Mouse (Mus musculus) inflammation-experienced regulatory T-cells, adult 6 months (primary cell): ENCODE data around the gene Prg4. TPM values are rescaled to one million over a fixed set of nuclear protein-coding genes. Genes with fewer than 3 reads are reported as not detected.

Experiments used
- ATAC-seq: one replicate; pipeline ENCODE4 v1.8.0; 2017
- polyA plus RNA-seq, 3 experiments: library from polyadenylated mRNA; unstranded; fragments of 100-300 nt; shearing (Covaris generic); gene quantifications; one replicate each; pipeline ENCODE4 v1.2.1; 2017

Gene Prg4
- polyA plus RNA-seq, result 10 to 100 TPM in 2 of 3 experiments, 1 to 10 TPM in 1; 2.7 to 21.0 (median 16.6) TPM

DNA sequence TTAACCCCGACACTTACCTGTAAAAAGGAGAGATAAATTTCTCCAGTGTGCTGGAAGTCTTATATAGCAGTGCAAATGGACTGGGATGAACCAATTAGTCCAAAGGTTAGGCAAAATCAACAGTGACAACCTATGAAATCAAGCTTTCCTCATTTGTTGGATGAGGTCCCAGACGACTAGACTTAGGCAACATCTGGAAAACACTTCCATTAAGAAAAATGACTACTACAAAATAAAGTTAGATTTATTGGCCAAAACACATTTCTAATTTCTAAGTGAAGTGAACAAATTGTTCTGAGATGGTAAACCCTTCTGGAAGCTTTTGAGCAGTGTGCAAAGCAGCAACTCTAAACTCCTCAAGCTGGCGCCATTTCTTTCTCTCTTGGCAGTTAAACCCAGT is at the start of gene Prg4:
Gene Prg4, minus strand, starts transcription at position 34 of the 400 bp plus-strand sequence.
- ATAC-seq, result no peak

DNA sequence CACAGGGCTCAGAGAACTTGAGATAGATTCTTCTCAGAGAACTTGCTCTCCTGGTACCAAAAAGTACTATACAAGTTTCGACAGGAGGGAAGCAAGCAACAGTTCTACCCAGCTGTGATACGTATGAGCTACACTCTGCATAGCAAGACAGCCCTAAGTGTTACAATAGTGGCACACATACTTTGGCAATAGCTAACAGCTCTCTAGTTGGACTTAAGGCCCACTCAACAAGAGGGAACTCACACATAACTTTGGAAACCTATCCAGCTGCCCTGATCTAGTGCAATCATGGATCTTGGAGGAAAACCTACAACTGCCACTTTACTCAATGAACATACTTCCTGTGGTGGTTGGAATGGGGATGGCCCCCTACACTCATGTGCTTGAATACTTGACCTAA is 47.1 kb upstream of the Prg4 start:
- no peak for ATAC-seq

- ATAC-seq, result no peak
These were observed 39.8 kb upstream of the Prg4 start for GRCm38 (mm10) chr1:150505794-150506193.

DNA sequence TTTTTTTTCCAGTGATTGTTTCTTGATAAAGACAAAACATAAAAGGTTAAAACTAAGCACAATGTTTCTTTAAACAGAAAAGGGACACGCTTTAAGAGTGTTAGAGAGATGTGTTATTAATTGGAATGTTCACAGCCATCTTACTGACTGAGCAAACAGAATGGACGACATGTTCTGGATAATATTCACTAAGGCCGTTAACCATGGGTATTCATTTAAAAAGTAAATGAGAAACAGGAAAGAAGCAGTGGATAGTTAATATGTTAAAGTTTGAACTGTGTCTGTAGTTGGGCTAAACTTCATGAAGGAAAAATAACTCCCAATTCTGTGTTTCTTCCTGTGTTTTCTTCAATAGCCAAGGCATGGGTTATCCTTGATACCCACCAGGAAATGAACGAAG is 37.4 kb upstream of the Prg4 start:
- no peak for ATAC-seq

DNA sequence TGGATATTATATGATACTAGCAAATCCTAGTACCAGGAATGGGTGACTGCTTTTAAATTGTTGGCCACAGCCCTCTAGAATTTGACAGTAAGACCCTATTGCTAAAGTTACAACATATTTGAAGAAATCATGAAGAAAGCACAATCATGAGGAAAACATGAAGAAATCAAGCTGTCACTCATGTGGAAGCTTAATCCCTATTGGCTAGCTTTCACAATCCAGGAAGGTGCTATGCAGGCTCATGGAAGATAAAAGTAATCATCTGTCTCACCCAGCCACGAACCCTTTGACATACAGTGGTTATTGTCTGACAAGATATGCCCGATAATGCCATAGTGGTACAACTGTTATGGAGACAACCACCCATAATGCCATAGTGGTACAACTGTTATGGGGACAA is 32.2 kb upstream of the Prg4 start:
- no peak for ATAC-seq

DNA sequence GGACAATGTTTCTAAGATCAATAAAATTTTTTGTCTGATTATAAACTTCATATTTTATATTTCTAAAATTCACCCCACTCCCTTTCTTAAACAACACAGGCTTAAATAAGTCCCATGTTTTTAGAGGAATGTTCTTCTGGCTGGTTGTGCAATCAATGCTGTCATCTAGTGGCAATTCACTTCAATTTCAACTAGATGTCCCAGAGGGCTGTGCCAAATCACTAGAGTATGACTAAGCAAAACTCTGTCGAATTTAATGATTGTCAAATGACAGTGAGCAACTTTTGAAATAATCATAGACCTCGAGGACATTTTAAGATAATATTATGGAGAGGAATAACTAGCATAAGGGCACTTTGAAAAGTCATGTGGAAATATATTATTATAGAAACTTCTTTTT is 31.7 kb upstream of the Prg4 start:
- ATAC-seq, result no peak

GRCm38 (mm10) chr1:150496626-150497302 is 30.8 kb upstream of the Prg4 start:
- peak; percentile 82 for ATAC-seq

DNA sequence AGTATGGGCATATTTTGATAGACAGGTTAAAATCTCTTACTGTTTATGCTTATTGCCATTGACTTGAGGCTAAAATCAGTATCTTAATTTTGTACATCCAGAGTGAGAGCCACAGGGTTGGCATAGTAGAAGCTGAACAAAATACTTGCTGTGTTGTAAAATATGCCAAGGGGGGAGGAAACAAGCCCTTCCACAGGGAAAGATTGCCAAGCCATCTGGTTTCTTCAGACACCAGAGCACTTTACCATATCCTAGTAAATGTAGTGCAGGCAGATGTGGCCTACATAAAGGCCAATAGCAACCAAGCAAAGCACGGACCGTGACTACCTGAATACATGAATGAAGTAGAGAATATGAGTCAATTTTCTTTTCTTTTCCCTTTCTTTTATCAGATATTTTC is 23.2 kb upstream of the Prg4 start:
- ATAC-seq, result no peak

DNA sequence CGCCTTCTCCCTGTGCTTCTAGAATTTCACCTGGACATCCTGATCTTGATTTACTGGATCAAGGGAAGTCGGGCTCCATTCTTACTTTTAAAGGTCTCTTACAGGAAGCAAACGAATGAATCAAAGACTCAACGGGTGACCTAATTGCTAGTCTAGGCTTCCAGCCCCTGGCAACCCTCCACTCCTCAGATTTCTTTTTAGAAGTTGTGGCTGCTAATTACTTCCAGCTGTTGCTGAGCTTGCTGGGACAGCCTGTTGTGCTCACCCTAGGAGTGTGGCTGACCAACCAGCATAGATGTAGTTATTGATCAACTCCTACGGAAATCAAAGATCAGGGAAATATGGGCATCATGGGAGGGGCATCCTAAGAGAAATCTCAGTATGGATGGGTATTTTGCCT is 14.7 kb upstream of the Prg4 start:
- ATAC-seq, result no peak

DNA sequence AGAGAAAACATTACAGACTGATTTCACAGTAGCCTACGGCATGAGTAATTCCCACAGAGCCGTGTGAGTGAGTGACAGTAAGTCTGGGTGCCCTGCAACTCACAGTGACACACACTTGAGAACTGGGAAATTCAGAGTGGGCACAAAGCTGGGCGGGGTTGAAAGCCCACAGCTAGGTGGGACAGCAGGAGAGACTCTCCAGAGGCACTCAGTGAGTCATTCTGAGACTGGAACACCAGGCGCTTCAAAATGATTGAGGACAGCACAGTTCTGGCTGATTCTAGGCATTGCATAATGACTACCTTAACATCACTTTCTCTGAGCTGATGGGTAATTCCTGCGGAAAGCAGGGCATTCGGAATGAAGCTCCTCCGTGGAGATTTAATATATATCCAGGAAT is 6.6 kb upstream of the Prg4 start:
- ATAC-seq, result no peak

DNA sequence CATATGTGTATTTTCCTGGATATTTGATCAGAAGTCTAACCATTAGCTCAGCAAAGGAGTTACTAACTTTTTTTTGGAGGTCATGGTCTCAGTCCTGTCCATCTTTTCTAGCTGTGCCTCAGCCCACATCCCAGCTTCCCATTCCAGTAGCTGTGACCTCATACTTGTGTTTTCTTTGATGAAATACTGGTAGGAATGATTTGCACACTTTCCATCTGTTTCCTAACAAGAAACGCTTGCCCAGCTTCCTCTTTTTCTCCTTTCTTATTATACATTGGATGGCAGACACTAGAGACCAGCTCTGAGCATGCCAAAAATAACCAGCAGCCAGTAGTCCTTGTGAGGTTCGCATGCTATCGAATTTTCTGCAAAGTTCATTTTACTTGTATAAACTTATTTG is 4.0 kb upstream of the Prg4 start:
- no peak for ATAC-seq

DNA sequence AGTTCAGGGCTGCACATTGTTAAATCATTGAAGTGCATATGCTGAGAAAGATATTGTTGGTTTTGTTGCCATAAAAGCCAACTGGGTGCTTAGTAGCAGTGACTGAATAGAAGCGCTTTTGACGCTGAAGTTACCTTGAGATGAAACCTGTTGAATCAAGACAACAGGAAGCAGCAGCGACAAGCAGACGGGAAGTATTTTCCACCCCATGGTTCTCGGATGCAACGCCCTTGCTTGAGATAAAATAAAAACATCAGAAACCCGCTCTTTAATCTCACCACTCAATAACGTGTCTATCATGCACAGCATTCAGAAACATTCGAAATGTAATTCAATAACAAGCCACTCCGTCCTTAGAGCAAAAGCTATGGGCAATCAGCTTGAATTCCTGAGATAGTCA is 601 bp downstream of the Prg4 start:
- peak; percentile 78 for ATAC-seq

DNA sequence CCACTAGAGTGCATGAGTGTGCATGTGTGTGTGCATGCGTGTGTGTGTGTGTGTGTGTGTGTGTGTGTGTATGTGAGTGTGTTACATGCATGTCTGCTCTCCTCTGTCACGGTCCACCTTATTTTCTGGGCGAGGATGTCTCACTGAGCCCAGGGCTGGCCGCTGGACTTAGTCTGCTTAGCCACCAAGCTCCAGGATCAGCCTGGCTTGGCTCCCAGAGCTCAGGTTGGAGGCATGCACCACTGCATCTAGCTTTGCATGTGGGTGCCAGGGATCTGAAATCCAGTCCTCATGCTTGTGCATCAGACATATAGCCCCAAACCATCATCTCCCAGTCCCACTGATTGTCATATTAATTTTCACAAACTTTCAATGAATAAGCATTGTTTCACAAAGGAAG is 2.3 kb downstream of the Prg4 start:
- ATAC-seq, result no peak

DNA sequence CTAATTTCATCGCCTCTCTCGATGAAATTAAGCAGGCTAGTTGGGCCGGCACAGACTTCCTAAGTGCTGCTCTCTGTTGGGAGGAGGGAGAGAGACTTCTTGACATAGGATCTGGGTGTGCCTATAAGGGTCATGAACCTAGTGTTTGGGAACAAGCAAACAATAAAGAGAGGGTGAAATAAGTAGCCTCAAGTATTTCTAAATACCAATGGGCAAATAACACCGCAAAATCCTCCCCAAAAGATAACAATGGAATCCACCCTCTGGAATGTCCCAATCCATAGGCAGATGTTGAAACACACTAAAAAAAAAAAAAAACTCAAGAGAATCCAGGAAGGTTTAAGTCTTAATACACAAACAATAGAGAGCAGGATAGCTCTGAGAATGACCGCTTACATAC is 2.9 kb downstream of the Prg4 start:
- no peak for ATAC-seq

- no peak for ATAC-seq
These were observed 5.4 kb downstream of the Prg4 start for GRCm38 (mm10) chr1:150460595-150460994.

- ATAC-seq, result peak; percentile 35
These were observed 6.4 kb downstream of the Prg4 start for GRCm38 (mm10) chr1:150459599-150459998.

GRCm38 (mm10) chr1:150458977-150459376 is 7.0 kb downstream of the Prg4 start:
- ATAC-seq, result no peak

DNA sequence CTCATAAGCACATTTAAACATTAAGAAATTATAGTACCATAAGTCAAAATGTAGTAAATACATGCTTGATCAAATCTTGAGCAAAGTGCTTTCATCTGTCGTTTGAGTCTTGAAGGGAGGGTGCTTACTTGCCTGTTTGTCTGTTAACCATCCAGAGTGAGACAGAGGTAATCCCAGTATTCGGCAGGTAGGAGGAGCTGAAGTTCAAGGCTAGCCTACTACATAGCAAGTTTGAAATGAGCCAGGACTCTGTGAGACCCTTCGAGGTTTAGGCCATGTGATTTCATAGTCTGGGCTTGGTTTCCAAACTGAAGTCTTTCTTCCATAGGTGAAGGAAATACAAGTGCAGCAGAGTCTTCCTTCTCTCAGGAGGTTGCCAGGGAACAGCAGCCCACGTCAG is 24.2 kb downstream of the Prg4 start:
- ATAC-seq, result no peak

DNA sequence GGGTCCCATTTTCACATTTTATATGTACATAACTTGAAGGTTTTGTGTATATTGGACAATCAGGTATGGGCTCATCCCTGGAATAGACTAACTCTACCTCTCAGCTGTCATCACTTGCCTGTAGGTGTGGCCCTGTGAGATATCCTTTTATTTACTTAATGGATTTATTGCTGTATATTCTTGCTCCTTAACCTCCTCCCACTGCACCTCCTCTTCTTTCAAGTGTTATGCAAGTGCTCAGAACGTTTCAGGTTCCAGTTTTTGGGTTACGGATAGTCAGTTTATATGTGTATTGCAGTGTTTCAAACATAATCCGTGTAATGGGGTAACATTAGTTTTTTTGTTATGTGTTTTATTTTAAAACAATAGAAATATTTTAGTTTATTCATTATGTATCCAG is 27.3 kb downstream of the Prg4 start:
- ATAC-seq, result no peak

GRCm38 (mm10) chr1:150426216-150426615 is 39.7 kb downstream of the Prg4 start:
- ATAC-seq, result no peak

DNA sequence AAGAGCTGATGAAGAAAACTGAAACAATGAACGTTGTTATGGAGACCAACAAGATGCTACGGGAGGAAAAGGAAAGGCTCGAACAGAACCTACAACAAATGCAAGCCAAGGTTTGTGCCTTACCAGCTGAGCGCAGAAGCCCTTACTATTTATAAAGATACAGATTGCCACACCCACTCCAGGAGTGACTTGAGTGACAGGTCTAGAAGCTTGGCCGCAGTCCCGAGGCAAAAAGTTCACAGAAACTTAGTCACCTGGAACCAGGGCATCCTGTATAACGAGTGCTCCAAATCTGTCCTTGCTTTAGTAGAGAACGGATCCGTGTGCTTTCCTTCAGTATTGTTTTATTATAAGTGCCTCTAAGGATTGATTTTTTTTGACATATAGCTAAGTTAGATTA is 40.3 kb downstream of the Prg4 start:
- no peak for ATAC-seq

GRCm38 (mm10) chr1:150418426-150418825 is 47.5 kb downstream of the Prg4 start:
- no peak for ATAC-seq

DNA sequence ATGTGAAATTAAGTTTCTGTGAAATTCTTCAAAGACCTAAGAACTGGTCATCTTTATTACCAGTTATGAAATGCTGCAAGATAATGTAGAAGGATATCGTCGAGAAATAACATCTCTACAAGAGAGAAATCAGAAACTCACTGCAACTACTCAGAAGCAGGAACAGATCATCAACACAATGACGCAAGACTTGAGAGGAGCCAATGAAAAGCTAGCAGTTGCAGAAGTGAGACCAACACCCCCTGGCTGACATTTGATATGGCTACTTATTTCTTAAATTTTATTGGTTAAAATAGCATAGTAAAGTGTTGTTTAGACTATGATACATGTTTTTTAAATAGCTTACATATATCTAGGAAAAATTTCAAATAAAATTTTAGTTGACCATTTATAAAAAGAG is 50.0 kb downstream of the Prg4 start:
- no peak for ATAC-seq

GRCm38 (mm10) chr1:150409996-150410395 is 56.0 kb downstream of the Prg4 start:
- ATAC-seq, result no peak

DNA sequence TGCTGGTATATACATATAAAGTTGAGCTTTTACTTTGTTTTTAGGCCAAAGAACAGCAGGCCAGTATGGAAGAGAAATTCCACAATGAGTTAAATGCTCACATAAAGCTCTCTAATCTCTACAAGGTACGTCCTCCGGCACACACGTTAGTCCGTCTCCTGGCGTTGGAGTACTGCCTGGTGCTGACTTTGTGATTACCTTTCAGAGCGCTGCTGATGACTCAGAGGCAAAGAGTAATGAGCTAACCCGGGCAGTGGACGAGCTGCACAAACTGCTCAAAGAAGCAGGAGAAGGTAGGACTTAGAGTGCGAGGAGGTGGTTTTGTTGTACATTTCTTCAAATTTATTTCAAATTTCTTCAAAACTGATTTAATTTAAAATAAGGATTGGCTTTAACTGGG is 58.7 kb downstream of the Prg4 start:
- no peak for ATAC-seq
